Mouse (Mus musculus) lung, adult 18-20 months (tissue): ENCODE data around the gene Mylpf.
"Not testable (repeated sequence)": the region's sequence is repeated elsewhere in the genome, so short reads cannot be mapped to it uniquely, and the experiment has no call there.

ENCODE experiments used
- DNase-seq, 2 experiments: peaks; one replicate each; pipeline ENCODE4 v3.0.0; 2022; ENCODE audit warnings: mixed read lengths in 2 of 2

Mylpf gene

GRCm38 (mm10) chr7:127208553-127209438 is at the start of gene Mylpf:
Gene Mylpf, plus strand, starts transcription at chr7:127208890.
- DNase-seq: peak; percentile 97 to 98

GRCm38 (mm10) chr7:127162546-127162945 is 46.1 kb upstream of the Mylpf start:
- DNase-seq: peak in 1 of 2 experiments; percentile 35

GRCm38 (mm10) chr7:127164002-127164401 is 44.7 kb upstream of the Mylpf start:
- DNase-seq: no peak

GRCm38 (mm10) chr7:127165607-127166493 is 42.8 kb upstream of the Mylpf start:
- DNase-seq: no peak

- no peak for DNase-seq
These were observed 42.2 kb upstream of the Mylpf start for GRCm38 (mm10) chr7:127166501-127166900.

GRCm38 (mm10) chr7:127176937-127177336 is 31.8 kb upstream of the Mylpf start:
- no peak for DNase-seq

- no peak for DNase-seq
These were observed 27.9 kb upstream of the Mylpf start for GRCm38 (mm10) chr7:127180783-127181182.

- not testable (repeated sequence) for DNase-seq
These were observed 27.0 kb upstream of the Mylpf start for GRCm38 (mm10) chr7:127181724-127182123.

GRCm38 (mm10) chr7:127183345-127183744 is 25.3 kb upstream of the Mylpf start:
- no peak for DNase-seq

GRCm38 (mm10) chr7:127183828-127184227 is 24.9 kb upstream of the Mylpf start:
- no peak for DNase-seq

- DNase-seq: no peak
These were observed 24.0 kb upstream of the Mylpf start for GRCm38 (mm10) chr7:127184720-127185119.

- no peak for DNase-seq
These were observed 23.1 kb upstream of the Mylpf start for GRCm38 (mm10) chr7:127185601-127186000.

- DNase-seq: no peak
These were observed 21.3 kb upstream of the Mylpf start for GRCm38 (mm10) chr7:127187351-127187750.

GRCm38 (mm10) chr7:127188305-127189276 is 20.1 kb upstream of the Mylpf start:
- DNase-seq: no peak

- no peak for DNase-seq
These were observed 18.0 kb upstream of the Mylpf start for GRCm38 (mm10) chr7:127190672-127191071.

- no peak for DNase-seq
These were observed 15.7 kb upstream of the Mylpf start for GRCm38 (mm10) chr7:127192989-127193388.

GRCm38 (mm10) chr7:127194011-127194632 is 14.6 kb upstream of the Mylpf start:
- no peak for DNase-seq

- no peak for DNase-seq
These were observed 14.1 kb upstream of the Mylpf start for GRCm38 (mm10) chr7:127194633-127195029.

- peak; percentile 97 to 98 for DNase-seq
These were observed 13.0 kb upstream of the Mylpf start, which contains the start of gene Cd2bp2 for GRCm38 (mm10) chr7:127195544-127196295. Gene Cd2bp2, minus strand, starts transcription at chr7:127196050.

- DNase-seq: no peak
These were observed 12.2 kb upstream of the Mylpf start for GRCm38 (mm10) chr7:127196484-127196883.

GRCm38 (mm10) chr7:127206606-127207005 is 2.1 kb upstream of the Mylpf start:
- DNase-seq: no peak
